Mouse (Mus musculus) neural tube, embryonic 12.5 days (tissue): ENCODE data around the gene Sypl2. TPM values are rescaled to one million over a fixed set of nuclear protein-coding genes. Genes with fewer than 3 reads are reported as not detected.

ENCODE experiments used
- ATAC-seq: fragments of 200-750 bp; cut with Nextera tagmentation; 2 replicates; pipeline ENCODE4 v1.8.0; 2017; ENCODE audit warnings: low read depth, mild to moderate bottlenecking, moderate TSS enrichment, moderate library complexity; ENCODE audit not compliant: low FRiP score
- H3K27ac ChIP-seq: fragments of 300-500 bp; sonication (generic); 2 replicates; pipeline ENCODE4 v1.5.1; 2016
- H3K27me3 ChIP-seq: fragments of 300-500 bp; sonication (generic); replicated peaks from 2 replicates; pipeline ENCODE4 v1.6.1; 2016; ENCODE audit warnings: mild to moderate bottlenecking
- H3K36me3 ChIP-seq: fragments of 300-500 bp; sonication (generic); 2 replicates; pipeline ENCODE4 v1.6.1; 2016; ENCODE audit warnings: mild to moderate bottlenecking
- H3K4me1 ChIP-seq: fragments of 300-500 bp; sonication (generic); 2 replicates; pipeline ENCODE4 v1.6.1; 2016
- H3K4me2 ChIP-seq: fragments of 300-500 bp; sonication (generic); replicated peaks from 2 replicates; pipeline ENCODE4 v1.6.1; 2016; ENCODE audit warnings: mild to moderate bottlenecking
- H3K4me3 ChIP-seq: fragments of 300-500 bp; sonication (generic); 2 replicates; pipeline ENCODE4 v1.5.1; 2016
- H3K9ac ChIP-seq: fragments of 300-500 bp; sonication (generic); 2 replicates; pipeline ENCODE4 v1.6.1; 2016; ENCODE audit warnings: mild to moderate bottlenecking
- H3K9me3 ChIP-seq: fragments of 300-500 bp; sonication (generic); 2 replicates; pipeline ENCODE4 v1.6.1; 2016; ENCODE audit warnings: mild to moderate bottlenecking
- WGBS: fragments of 180-500 bp; shearing (Covaris S2); methylation state at CpG from one replicate; pipeline ENCODE4 v1.1.7; 2016; 5-methylcytosine and 5-hydroxymethylcytosine counted together
- polyA plus RNA-seq: library from polyadenylated mRNA; unstranded; fragments of >200 nt; fragmentation: Nextera tagmentation; extraction: Ambion mirVana; gene quantifications from 2 replicates; pipeline ENCODE4 v1.2.1, GENCODE M21; 2016

Sypl2 gene
- polyA plus RNA-seq, 1 experiment from 2014 or later, result 0.47 TPM

- ATAC-seq, result 0 out of 2 replicates have a peak, but pooled peaks have one; percentile 5
- H3K27me3 ChIP-seq, result no peaks in the 10 kb centered on the region
- H3K36me3 ChIP-seq, result no peaks in the 10 kb centered on the region
- no peak overlapping the region for H3K4me3 ChIP-seq
- peak overlapping the region; percentile 47; the same call in 1 of the 2 replicates for H3K4me2 ChIP-seq
- 0 out of 2 replicates have a peak overlapping the region, but pooled peaks have one; percentile 17 for H3K9ac ChIP-seq
- peaks cover 38% of the 10 kb centered on the region for H3K4me1 ChIP-seq
- H3K9me3 ChIP-seq, result no peaks in the 10 kb centered on the region
- H3K27ac ChIP-seq, result peak overlapping the region; percentile 59
- WGBS, result 24% methylated on average over 10 of the region's 10 CpGs
These were observed 60.7 kb downstream of the Sypl2 start for GRCm38 (mm10) chr3:108165532-108166315.

- Histone ChIP-seq H3K27me3 (no peaks in the 10 kb centered on the region), H3K9ac (no peak overlapping the region), H3K9me3 (no peaks in the 10 kb centered on the region), H3K4me3 (no peak overlapping the region), H3K4me2 (peak overlapping the region; percentile 47), H3K4me1 (peaks cover 38% of the 10 kb centered on the region), H3K36me3 (no peaks in the 10 kb centered on the region), H3K27ac (no peak overlapping the region)
- 17% methylated on average over 9 of the region's 9 CpGs for WGBS
- peak; percentile 23 for ATAC-seq
These were observed 61.6 kb downstream of the Sypl2 start for GRCm38 (mm10) chr3:108164807-108165206.

GRCm38 (mm10) chr3:108164091-108164490, 62.4 kb downstream of the Sypl2 start:
- no peak overlapping the region for H3K4me3 ChIP-seq
- no peak overlapping the region for H3K27ac ChIP-seq
- peaks cover 34% of the 10 kb centered on the region for H3K4me1 ChIP-seq
- no peaks in the 10 kb centered on the region for H3K9me3 ChIP-seq
- 69% methylated on average over 5 of the region's 5 CpGs for WGBS
- no peak for ATAC-seq
- H3K36me3 ChIP-seq, result no peaks in the 10 kb centered on the region
- H3K27me3 ChIP-seq, result no peaks in the 10 kb centered on the region
- no peak overlapping the region for H3K9ac ChIP-seq
- 0 out of 2 replicates have a peak overlapping the region, but pooled peaks have one; percentile 47 for H3K4me2 ChIP-seq

Other genes starting within 250 kb of the Sypl2 start
- gene Gstm2, start 240.2 kb downstream of the Sypl2 start, polyA plus RNA-seq, result 14.3 and 14.4 TPM in 2 replicates
- 24.1 and 24.8 TPM in 2 replicates for gene Gstm1, start 208.7 kb downstream of the Sypl2 start, polyA plus RNA-seq
- 11.6 and 14.5 TPM in 2 replicates for gene Gstm4, start 181.8 kb downstream of the Sypl2 start, polyA plus RNA-seq
- 47.7 and 51.2 TPM in 2 replicates for gene Ampd2, start 140.0 kb downstream of the Sypl2 start, polyA plus RNA-seq
- gene Gnat2, start 133.9 kb downstream of the Sypl2 start, polyA plus RNA-seq, result 0.43 and 0.57 TPM in 2 replicates
- 174 and 189 TPM in 2 replicates for gene Gnai3, start 80.5 kb downstream of the Sypl2 start, polyA plus RNA-seq
- 1.8 and 2.0 TPM in 2 replicates for gene Gpr61, start 71.8 kb downstream of the Sypl2 start, polyA plus RNA-seq
- 17.7 and 20.0 TPM in 2 replicates for gene Amigo1, start 40.3 kb downstream of the Sypl2 start, polyA plus RNA-seq
- 5.0 and 6.0 TPM in 2 replicates for gene Cyb561d1, start 25.4 kb downstream of the Sypl2 start, polyA plus RNA-seq
- 28.8 and 30.4 TPM in 2 replicates for gene Atxn7l2, start 15.7 kb downstream of the Sypl2 start, polyA plus RNA-seq
- gene Psma5, start 30.3 kb upstream of the Sypl2 start, polyA plus RNA-seq, result 217 and 226 TPM in 2 replicates
- 29.0 and 32.7 TPM in 2 replicates for gene Sort1, start 57.4 kb upstream of the Sypl2 start, polyA plus RNA-seq
- 0.25 and 0.26 TPM in 2 replicates for gene Mybphl, start 138.3 kb upstream of the Sypl2 start, polyA plus RNA-seq
- gene Psrc1, start 157.2 kb upstream of the Sypl2 start, polyA plus RNA-seq, result 35.7 and 37.1 TPM in 2 replicates
- 71.4 and 71.5 TPM in 2 replicates for gene Celsr2, start 188.9 kb upstream of the Sypl2 start, polyA plus RNA-seq
- gene Sars, start 218.6 kb upstream of the Sypl2 start, polyA plus RNA-seq, result 212 and 213 TPM in 2 replicates